Mouse (Mus musculus): ENCODE measurements around the gene Psd. TPM values are rescaled to one million over a fixed set of nuclear protein-coding genes. Genes with fewer than 3 reads are reported as not detected.

Psd gene
- 1 to 10 TPM in 1 of 2 experiments, under 1 TPM in 1; 0.30 to 1.3 TPM for total RNA-seq (2023)

DNA sequence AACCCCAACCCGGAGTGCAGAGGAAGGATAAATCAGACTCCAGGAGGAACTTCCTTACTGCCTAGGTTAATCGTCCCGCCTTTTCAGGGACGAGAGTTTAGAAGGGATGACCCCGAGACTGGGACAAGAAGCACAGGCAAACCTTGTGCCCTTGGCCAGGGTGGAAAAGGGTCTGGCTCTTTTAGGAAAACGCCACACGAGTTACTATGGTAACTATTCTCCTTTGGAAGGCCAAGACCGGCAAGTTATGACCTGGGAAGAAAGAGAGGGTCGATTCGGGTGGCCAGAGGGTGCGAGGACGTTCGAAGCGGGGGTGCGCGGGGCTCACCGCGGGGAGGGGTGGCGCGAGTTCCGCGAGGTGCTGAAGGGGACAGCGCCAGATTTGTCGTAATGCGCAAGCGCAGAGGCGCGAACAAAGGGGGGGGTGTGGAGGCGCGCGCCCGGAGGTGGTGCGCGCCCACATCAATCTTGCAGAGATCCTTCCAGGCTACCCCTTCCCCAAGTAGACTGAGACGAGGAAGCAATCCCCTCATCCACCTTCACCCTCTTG, at the start of gene Psd:
Psd (minus strand) TSS at position 401 of the 550 bp plus-strand sequence.

DNA sequence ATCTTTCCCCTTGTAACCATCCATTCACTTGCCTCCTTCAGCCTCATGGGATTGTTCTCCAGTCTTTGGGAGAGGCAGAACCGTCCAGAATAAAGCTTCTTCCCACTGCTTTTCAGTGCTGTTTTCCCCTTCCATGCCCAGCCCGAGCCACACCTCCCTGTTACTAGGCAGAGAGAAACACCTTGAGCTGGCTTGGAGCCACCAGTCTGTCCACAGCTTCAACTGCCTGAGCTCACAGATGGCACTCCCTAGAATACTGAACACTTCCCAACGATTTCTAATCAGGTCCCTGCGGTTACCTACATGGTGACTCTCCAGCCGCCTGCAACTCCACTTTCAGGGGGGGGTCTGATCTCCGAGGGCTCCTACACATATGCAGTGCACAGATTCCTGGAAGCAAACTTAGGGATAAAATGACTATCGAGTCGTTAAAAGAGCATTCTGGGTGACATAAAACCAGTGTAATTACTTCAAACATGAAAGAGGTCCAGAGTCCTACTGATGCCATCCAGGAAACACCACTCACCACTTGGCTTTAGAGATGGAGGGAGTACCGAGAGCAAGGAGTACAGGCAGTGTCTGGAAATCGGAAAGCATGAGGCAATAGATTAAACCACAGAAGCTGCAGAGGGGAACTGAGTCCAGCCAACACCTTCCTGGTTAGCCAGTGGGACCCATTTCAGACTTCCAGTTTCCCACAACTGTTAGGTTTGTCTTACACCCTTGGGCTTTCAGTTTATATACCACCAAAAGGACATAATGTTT, 23.4 kb upstream of the Psd start, which contains the start of gene 2310034G01Rik:
2310034G01Rik (minus strand) TSS at position 135 of the 765 bp plus-strand sequence.

GRCm38 (mm10) chr19:46338331-46338936, 11.5 kb upstream of the Psd start, which contains the start of gene Cuedc2:
Gene Cuedc2 (minus strand): TSS chr19:46338702.

DNA sequence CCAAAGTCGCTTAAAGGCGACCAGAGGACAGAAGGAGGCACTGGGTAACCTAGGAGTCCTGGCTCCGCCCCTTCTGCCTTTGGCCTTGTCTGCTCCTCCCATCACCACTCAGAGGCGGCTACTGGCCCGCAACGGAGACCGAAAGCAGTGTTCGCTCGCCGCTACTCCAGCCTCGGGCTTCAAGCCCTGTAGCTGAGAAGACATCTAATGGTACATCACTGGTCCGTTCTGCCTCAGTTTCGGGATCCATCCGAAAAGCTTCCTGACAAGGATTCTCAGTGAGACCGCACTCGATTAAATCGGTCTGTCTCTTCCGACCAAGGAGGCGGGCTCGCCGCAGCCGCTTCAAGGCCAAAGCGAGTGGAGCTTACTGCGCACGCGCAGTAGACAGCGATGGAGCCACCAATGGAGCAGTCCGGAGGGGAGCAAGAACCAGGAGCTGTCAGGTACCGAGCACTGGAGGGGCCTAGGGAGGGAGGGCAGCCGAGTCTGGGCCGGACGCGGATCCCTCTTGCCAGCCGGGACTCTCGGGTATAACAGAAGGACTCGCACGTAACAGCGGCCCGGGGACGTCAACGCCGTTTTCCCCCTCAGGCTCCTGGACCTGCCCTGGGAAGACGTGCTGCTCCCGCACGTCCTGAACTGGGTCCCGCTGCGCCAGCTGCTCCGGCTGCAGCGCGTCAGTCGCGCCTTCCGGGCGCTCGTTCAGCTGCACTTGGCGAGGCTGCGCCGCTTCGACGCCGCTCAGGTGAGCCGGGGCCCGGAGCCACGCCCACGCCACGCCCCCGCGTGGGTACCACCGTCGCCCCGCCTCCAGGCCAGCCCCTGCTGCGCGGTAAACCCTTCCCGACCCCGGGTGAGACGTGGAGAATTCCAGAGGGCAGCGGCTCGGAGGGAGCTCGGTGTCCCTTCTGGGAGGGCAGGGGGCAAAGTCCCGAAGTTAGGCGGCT, 1.4 kb upstream of the Psd start, which contains the start of gene Fbxl15:
Fbxl15 (plus strand) TSS at position 104 of the 950 bp plus-strand sequence.

DNA sequence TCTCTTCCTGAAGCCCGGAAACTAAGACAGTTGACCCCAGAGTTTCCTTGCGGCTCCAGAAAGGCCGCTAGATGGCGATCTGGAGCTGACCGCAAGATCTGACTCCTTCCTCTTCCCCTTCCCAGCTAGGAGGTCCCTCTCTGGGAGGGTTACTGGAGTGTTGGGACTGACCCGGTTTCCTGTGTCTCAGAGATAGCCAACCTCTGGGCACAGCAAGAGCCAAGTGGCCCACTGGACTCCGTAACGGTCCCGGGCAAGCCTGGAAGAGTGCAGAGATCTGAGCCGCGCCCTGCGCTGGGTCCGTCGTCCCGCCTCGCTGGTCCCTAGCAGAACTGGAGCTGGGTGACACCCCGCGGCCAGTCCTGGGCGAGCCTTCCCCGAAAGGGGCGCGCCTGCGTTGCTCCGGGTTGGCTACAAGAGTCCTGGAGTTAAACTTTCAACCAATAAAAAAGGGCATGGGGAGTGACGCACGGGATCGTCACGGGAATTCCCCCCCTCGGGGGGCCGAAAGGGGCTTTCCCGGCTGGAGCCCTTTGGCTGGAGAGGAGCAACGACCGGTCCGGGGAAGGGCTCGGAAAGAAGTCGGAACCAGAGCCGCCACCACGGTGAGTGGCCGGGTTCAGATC, 22.6 kb downstream of the Psd start, which contains the start of gene Nfkb2:
Nfkb2 (plus strand) TSS at position 105 of the 626 bp plus-strand sequence.

Other genes starting within 250 kb of the Psd start
- gene Elovl3, start 195.3 kb downstream of the Psd start, total RNA-seq (2023) = not detected
- gene Pitx3, start 178.8 kb downstream of the Psd start, total RNA-seq (2023) = not detected
- 10 to 100 TPM; 87.0 to 91.4 TPM for gene Gbf1, start 174.6 kb downstream of the Psd start, total RNA-seq (2023)
- gene Nfkb2, start 22.8 kb downstream of the Psd start, total RNA-seq (2023) = 10 to 100 TPM; 68.7 to 78.2 TPM
- gene Fbxl15, start 1.0 kb upstream of the Psd start, total RNA-seq (2023) = 1 to 10 TPM; 4.3 TPM
- gene Cuedc2, start 11.5 kb upstream of the Psd start, total RNA-seq (2023) = 10 to 100 TPM; 27.9 to 34.0 TPM
- gene Mfsd13a, start 14.0 kb upstream of the Psd start, total RNA-seq (2023) = 1 to 10 TPM; 2.8 to 8.9 TPM
- gene 2310034G01Rik, start 23.1 kb upstream of the Psd start, total RNA-seq (2023) = not detected
- gene Actr1a, start 68.6 kb upstream of the Psd start, total RNA-seq (2023) = 100 to 1,000 TPM; 104 to 112 TPM
- 10 to 100 TPM; 37.4 to 38.4 TPM for gene Sufu, start 69.7 kb upstream of the Psd start, total RNA-seq (2023)
- gene Trim8, start 174.5 kb upstream of the Psd start, total RNA-seq (2023) = 10 to 100 TPM; 63.2 to 64.5 TPM
- gene Arl3, start 246.0 kb upstream of the Psd start, total RNA-seq (2023) = 10 to 100 TPM; 12.5 to 13.7 TPM
- 10 to 100 TPM; 13.4 to 15.7 TPM for gene Sfxn2, start 246.2 kb upstream of the Psd start, total RNA-seq (2023)

Data from T-cell, adult 66 days (primary cell).